Mouse (Mus musculus): ENCODE results near the gene Leng8.
"Not testable (repeated sequence)": the region's sequence is repeated elsewhere in the genome, so short reads cannot be mapped to it uniquely, and the experiment has no call there.

Leng8 gene

DNA sequence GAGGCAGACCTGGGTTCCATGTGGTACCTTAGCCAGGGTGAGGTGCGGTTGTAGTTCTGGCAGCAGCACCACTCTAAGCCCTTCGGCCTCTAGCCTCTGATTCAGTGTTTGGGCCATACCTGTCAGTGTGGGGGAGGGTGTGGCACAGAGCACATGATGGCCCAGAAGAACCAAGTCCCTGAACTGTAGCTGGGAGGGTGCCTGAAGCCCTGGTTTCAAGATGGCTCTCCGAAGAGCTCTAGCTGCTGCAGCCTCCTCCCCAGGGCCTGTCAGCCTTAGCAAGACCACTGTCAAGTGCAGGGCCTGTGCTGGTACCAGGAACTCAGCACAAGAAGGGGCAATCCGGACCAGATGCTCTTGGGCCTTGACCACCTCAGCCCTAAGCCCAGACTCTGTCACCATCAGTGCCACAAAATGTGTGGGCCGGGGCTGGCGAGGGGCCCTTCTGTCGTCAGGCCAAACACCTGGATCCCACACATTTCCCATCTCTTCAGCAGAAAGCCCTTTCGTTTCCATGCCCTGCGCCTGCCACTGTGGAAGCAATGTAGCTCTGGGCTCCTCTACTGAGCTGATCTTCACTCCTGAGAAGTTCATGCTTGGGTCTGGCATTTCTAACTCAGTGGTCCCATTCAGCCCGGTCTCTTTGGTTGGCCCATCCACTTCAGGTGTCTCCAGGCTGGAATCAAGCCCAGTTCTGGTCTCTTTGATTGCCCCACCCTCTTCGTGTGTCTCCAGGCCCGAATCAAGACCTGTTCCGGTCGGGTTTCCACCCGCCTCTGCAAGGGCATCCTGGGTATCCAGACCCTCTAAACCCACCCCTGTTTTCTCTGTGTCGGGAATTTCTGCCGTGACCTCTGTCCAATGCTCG lies 11.7 kb downstream of the Leng8 start:
- DNase-seq = peak in 1 of 2 experiments; percentile 60

DNA sequence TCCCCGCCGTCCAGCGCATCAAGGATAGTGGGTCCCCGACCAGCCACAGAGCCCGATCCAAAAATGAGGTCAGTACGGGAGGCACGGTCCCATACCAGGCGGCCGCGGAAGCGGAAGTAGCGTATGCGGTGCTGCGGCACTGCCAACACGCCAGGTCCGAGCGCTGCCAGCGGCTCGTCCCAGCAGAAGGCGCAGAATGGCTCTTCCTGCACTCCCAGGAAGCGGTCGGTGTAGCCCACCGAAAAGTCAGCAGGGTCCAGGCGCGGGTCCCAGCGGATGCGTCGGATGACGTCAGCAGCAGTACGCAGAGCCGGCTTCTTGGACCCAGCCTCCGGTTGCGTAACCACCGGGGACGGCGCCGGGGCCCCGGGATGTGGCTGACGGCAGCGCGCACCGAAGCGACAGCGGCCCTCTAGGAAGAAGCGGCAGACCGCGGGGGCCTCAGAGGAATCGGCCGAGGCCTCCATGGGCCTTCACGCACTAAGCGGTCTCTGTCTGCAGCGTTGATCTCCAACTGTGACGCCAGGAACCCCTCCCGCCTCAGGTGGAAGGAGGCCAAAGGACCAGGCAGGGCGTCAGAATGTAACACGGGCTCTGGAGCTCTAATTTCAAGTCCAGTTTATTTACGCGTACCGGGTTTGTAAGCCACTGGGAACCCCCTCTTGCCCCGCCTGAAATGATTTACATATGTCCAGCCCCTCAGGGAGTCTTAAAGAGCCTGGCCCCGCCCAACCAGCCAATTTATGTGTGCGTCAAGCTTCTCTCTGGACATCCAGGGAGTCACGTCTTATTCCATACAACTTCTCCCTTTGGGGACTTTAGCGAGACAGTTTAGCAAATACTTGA lies 12.6 kb downstream of the Leng8 start:
- peak; percentile 86 to 92 for DNase-seq

DNA sequence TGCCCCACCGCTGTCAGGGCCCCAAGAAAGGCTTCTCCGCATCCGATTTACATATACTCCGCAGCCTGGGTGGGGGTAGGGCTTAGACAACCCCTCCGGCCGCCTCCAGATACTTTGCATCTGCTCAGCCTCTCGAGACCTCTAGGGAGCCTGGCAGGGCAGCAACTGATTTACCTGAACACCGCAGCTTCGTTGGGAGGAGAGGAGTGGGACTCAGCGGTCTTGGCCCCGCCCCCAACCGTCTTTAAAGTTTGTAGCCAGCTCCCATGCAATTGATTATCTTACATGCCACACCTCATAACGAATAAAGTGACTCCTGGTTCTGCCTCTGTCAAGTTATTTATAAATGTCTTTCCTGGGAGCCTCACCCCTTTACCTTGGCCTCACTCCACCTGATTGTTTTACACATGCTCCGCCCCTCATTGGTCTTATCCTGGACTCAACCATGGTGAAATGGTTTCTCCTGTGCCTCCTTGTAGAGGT lies 13.3 kb downstream of the Leng8 start, which contains the start of gene Leng9:
Gene Leng9, minus strand, starts transcription at position 316 of the 483 bp plus-strand sequence.
- peak; percentile 55 to 65 for DNase-seq

DNA sequence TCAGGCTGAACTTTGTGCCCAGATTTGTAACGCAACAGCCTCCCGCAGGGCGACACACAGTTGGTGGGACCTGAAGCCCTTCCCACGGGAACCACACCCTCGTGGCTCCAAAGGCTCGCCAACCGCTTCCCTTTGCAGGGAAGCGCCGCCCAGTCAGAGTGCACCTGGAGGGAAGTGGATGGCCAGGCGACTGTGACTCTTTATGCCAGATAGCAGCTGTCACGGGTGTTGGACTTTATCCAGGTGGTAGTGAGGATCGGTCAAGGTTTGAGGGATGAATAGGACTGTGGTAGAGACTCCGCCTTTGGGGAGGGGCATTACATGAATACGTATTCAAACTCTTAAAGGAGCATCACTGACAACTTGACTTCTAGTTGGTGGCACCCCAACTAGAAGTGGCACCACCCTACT lies 14.0 kb downstream of the Leng8 start:
- peak; percentile 75 to 87 for DNase-seq

DNA sequence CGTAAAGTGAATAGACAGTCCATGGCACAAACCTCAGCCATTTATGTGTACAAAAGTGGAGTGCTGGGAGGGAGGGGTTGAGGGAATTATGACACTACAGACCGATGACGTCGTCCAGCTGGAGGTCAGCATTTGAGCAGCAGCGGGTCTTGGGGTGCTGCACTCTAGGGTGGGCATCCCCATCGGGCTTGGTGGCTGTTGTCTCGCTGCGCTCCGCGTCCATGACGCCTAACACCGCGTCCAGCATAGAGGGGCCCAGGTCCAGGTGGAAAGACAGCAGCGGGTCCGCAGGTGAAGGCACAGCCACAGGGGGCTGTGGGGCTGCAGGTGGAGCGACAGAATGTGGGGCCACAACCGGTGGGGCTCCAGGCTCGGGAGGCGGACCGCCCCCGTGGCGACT lies 14.4 kb downstream of the Leng8 start:
- peak in 1 of 2 experiments; percentile 53 for DNase-seq

DNA sequence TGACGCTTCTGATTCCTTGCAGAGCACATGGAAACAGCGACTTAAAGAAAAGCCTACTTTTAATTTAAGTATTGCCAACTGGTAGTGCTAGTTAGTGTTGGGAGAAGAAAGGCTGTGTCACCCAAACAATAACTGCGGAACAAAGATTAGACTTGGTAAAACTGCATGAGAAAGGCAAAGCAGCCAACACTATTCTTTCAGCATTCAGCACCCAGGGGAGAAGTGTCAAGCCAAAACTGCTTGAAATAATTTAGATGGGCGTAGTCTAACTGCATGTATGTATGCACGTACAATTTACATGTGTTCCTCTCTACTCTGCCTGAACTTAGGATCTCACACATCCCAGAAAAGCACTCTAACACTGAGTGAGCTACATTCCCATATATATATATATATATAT lies 17.5 kb downstream of the Leng8 start:
- DNase-seq = no peak

DNA sequence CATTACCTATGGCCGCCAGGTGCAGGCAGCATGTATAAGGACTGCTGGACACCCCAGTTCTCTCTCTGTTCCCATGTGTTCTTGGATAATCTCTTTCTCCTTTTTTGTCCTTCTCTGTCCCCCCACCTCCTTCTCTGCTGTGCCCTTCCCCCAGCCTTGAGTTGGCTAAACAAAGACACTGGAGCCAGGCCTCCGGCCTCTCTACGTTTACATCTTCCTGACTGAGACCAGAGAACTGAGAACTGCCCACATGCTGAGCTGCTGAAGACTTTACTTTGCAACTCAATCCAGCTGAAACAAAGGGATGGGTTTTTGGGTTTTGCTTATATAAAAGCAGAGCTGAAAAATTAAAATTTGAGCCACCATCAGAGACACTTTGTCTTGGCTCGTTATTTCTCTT lies 18.1 kb downstream of the Leng8 start:
- DNase-seq = no peak

DNA sequence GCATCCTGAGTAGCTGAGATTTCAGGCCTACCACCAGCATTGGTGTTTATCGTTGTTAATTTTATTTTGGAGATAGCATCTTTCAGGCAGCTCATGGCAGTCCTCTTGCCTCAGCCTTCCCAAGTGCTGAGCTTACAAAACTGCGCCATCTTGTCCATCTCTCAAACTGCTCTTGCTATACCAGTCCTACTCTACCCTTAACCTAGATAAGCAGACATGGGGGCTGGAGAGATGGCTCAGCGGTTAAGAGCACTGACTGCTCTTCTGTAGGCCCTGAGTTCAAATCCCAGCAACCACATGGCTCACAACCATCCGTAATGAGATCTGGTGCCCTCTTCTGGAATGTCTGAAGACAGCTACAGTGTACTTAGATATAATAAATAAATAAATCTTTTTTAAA lies 24.8 kb downstream of the Leng8 start:
- not testable (repeated sequence) for DNase-seq

DNA sequence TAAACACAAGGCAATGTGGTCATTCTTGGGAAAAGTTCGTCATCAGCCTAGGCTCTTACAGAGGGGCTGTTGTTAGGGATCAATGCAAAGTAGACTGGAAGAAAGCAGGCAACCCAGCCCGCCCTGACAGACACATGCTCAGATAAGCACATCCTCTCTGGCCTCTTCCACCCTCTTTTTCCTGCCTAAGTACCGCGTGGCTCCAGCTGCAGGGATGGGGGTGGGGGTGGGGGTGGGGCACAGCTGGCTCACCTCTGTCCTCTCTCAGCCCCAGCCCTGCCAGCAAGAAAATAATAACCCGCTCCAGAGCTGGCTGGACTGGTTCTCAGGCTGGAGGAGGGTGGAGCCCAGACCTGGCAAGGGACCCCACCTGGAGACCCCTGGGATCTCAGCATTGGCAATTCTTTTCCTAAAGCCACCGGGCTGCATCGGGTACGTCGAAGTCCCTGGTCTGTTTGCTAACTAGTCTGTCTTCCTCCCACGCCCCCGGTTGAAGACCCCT lies 26.8 kb downstream of the Leng8 start:
- no peak for DNase-seq

DNA sequence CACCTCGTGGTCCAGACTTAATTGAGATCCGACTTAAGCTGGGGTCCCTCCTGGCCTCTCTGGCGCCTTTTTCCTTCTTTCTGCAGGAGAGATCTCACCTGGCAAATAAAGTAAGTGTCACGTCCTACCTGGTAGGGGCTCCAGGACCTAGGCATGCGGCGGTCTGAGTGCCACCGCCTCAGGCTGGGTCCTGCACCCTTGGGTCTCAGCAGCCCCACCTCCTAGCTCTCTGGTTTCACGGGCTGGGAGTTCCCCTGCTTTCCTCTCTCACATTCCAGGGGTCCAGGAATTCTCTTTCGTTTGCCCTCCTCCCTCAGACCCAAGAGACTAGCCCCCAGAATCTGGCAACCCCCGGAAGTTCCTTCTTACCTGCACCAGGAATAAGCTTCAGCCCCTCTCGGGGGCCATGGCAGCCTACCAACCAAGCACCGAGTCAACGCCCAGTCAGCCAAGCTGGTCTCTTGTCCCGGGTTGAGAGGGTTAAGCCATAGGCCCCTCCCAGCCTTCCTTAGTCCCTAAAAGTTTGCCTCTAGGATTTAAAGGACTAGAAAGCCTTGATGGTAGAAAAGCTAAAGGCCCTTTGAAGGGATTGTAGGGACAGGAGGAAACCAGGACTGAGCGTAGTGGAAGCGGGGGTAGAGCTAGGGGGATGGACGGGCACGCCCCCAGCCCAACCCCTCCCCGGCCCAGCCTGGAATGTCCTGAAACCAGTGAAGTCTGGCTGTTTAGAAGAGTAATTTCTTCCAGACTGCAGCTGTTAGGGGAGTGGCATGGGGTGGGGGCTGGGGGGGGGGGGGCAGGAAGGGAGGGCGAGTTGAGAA lies 27.5 kb downstream of the Leng8 start, which contains the start of gene Cdc42ep5:
Gene Cdc42ep5, minus strand, starts transcription at position 771 of the 821 bp plus-strand sequence.
- DNase-seq = no peak

DNA sequence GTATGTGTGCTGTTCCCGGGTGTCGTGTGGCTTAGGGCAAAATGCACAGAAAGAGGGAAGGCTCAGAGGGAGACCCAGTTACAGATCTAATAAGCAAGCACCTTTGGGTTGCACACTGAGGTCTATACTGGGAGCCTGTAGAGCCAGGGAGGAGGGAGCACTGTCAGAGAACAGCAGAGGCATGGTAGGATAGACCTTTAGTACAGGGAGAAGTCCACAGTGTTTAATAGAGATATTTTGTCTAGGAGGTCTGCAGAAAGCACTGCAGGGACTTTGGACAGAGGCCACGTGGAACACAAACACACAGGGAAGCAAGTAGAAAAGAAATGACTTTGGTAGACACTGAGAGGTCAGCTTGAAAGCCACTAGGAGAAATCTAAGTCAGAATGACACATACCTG lies 28.4 kb downstream of the Leng8 start:
- no peak for DNase-seq

DNA sequence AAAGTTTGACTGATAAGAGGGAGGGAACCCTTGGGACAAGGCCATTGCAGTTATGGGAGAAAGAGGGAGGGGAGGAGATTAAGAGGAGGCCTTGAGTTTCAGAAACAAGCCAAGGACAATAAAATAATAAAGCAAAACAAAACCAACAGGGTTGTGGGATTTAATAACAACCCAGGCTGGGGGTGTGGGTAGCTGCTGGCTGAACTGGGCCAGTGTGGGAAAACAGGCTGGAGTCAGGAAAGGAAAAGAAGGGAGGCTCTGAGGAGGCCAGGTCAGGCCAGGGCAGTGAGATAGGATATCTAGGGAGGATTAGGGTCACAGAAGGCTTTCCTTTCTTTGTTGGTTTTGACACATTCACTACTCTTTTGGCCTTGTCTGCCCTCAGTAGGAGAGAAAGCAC lies 30.3 kb downstream of the Leng8 start:
- no peak for DNase-seq

DNA sequence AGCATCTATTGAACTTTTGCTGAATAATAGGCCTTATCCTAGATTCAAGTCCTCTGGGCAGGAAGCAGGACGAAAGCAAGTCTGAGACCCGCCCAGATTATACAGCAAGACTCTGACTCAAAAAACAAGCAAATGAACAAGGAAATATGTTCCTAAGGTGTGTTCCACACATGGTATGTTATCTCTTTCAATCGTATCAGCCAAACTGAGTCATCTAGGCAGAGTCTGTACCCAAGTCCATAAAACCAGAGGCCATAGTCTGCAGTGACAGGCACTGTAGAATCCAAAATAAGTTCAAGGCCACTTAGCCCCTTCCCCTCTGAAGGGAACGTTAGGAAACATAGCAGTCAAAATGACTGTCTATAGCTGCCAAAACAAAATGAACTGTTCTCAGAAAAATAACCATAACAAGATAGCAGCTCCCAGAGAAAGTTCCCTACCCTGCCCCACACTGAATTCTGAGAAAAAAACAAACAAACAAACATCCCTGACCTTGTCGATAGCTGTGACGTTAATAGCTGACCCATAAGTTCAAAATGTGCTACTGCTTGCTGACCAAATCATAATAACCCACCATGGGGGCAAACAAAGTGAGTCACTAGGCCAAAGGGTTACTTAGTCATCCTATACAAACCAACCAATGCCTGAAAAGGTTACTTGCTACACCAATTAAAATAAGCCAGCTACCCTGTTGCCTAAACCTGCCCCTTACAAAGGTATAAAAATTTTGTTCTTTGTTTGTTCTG lies 33.5 kb downstream of the Leng8 start:
- DNase-seq = no peak

DNA sequence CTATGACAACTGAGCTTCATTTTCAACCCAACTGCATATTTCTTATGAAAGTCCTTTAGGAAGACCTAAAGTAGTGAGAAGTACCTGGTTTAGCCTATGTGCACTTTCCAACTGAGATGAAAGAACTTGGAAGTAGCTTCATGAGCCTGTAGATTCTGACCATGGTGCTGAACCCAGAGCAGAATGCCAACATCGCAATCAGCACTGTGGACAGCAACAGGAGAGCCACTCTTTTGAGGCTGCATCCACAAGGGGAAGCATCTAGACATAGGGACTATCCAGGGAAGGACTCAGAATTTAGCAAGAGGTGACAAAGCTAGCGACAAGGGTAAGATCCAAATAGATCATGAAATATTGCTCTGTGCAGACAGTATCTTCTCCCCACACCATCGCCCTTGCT lies 41.6 kb downstream of the Leng8 start:
- DNase-seq = no peak

All from cerebellum, adult 18-20 months (tissue).